Mouse (Mus musculus) MEL (cell line): ENCODE results near the gene Nbas. TPM values are rescaled to one million over a fixed set of nuclear protein-coding genes. Genes with fewer than 3 reads are reported as not detected.

Experiments used
- DNase-seq: peaks from one replicate; pipeline ENCODE4 v3.0.0; 2011; ENCODE audit warnings: low read depth, low spot score
- H3K27ac ChIP-seq: 2 replicates; pipeline ENCODE4 v1.5.1; 2012; ENCODE audit warnings: low read depth, mild to moderate bottlenecking, control low read depth, low read length, moderate library complexity; ENCODE audit not compliant: control insufficient read depth
- H3K27me3 ChIP-seq, 2 experiments: fragments of 150-350 bp in 1 of 2; sonication (generic) in 1 of 2; 2 replicates each; pipeline ENCODE4 v1.6.1; 2012; ENCODE audit warnings: low read length in 2 of 2, mild to moderate bottlenecking in 2 of 2, improper control_type of control experiment in 1 of 2, moderate library complexity in 1 of 2; ENCODE audit not compliant: insufficient read depth in 2 of 2, control insufficient read depth in 1 of 2
- H3K36me3 ChIP-seq, 2 experiments: 2 replicates each; pipeline ENCODE4 v1.6.1; 2012 to 2014; ENCODE audit warnings: low read length in 2 of 2, improper control_type of control experiment in 1 of 2, inconsistent platforms in 1 of 2, mild to moderate bottlenecking in 1 of 2; ENCODE audit not compliant: insufficient read depth in 2 of 2, control insufficient read depth in 1 of 2
- H3K4me1 ChIP-seq, 2 experiments: fragments of 150-350 bp in 1 of 2; sonication (generic) in 1 of 2; 2 replicates each; pipeline ENCODE4 v1.6.1; 2012; ENCODE audit warnings: low read length in 2 of 2, improper control_type of control experiment in 1 of 2, mild to moderate bottlenecking in 1 of 2; ENCODE audit not compliant: insufficient read depth in 2 of 2, control insufficient read depth in 1 of 2
- H3K4me3 ChIP-seq, 2 experiments: fragments of 150-350 bp in 1 of 2; sonication (generic) in 1 of 2; 2 replicates each; pipeline ENCODE4 v1.5.1; 2012; ENCODE audit warnings: low read depth in 2 of 2, low read length in 2 of 2, mild to moderate bottlenecking in 2 of 2, moderate library complexity in 2 of 2, control low read depth in 1 of 2, improper control_type of control experiment in 1 of 2; ENCODE audit not compliant: control insufficient read depth in 1 of 2, insufficient read depth in 1 of 2
- H3K79me2 ChIP-seq: 2 replicates; pipeline ENCODE4 v1.6.1; 2012; ENCODE audit warnings: mild to moderate bottlenecking, low read length, moderate library complexity; ENCODE audit not compliant: control insufficient read depth, poor library complexity, insufficient read depth
- H3K9ac ChIP-seq: 2 replicates; pipeline ENCODE4 v1.6.1; 2012; ENCODE audit warnings: low read depth, mild to moderate bottlenecking, control low read depth, low read length, moderate library complexity; ENCODE audit not compliant: control insufficient read depth, poor library complexity, severe bottlenecking
- H3K9me3 ChIP-seq: fragments of 150-350 bp; sonication (generic); replicated peaks from 2 replicates; pipeline ENCODE4 v1.6.1; 2012; ENCODE audit warnings: mild to moderate bottlenecking, low read length, improper control_type of control experiment, moderate library complexity; ENCODE audit not compliant: insufficient read depth
- CHD1 ChIP-seq: IDR thresholded peaks from 2 replicates; pipeline ENCODE4 v1.6.1; 2012; ENCODE audit warnings: low read depth, mild to moderate bottlenecking, inconsistent platforms, low read length, improper control_type of control experiment
- CHD2 ChIP-seq: IDR thresholded peaks from 2 replicates; pipeline ENCODE4 v1.6.1; 2011; ENCODE audit warnings: low read length, improper control_type of control experiment
- CTCF ChIP-seq, 3 experiments: IDR thresholded peaks in 2 of 3; conservative IDR thresholded peaks in 1 of 3; 2 replicates each; pipeline ENCODE4 v1.5.1; 2011 to 2012; ENCODE audit warnings: low read length in 3 of 3, low read depth in 2 of 3, mild to moderate bottlenecking in 2 of 3, improper control_type of control experiment in 1 of 3, inconsistent platforms in 1 of 3, mixed read lengths in 1 of 3, moderate library complexity in 1 of 3; ENCODE audit not compliant: control insufficient read depth in 1 of 3, insufficient read depth in 1 of 3, poor library complexity in 1 of 3, severe bottlenecking in 1 of 3
- EP300 ChIP-seq, 2 experiments: IDR thresholded peaks; 2 replicates each; pipeline ENCODE4 v1.6.1; 2011; ENCODE audit warnings: improper control_type of control experiment in 2 of 2, low read length in 2 of 2, low read depth in 1 of 2, mild to moderate bottlenecking in 1 of 2
- ETS1 ChIP-seq: IDR thresholded peaks from 2 replicates; pipeline ENCODE4 v1.6.1; 2012; ENCODE audit warnings: low read depth, mild to moderate bottlenecking, inconsistent platforms, low read length, improper control_type of control experiment, moderate library complexity
- GATA1 ChIP-seq: IDR thresholded peaks from 2 replicates; pipeline ENCODE4 v1.6.1; 2011; ENCODE audit warnings: low read depth, low read length, improper control_type of control experiment
- HCFC1 ChIP-seq: IDR thresholded peaks from 2 replicates; pipeline ENCODE4 v1.6.1; 2012; ENCODE audit warnings: low read depth, mild to moderate bottlenecking, inconsistent platforms, low read length, improper control_type of control experiment, moderate library complexity
- JUND ChIP-seq: IDR thresholded peaks from 2 replicates; pipeline ENCODE4 v1.6.1; 2011; ENCODE audit warnings: low read depth, mild to moderate bottlenecking, improper control_type of control experiment, low read length
- MAFK ChIP-seq: IDR thresholded peaks from 2 replicates; pipeline ENCODE4 v1.6.1; 2011; ENCODE audit warnings: low read depth, mild to moderate bottlenecking, low read length, improper control_type of control experiment, borderline replicate concordance
- MAX ChIP-seq: IDR thresholded peaks from 2 replicates; pipeline ENCODE4 v1.6.1; 2011; ENCODE audit warnings: low read length, improper control_type of control experiment
- MEF2A ChIP-seq: IDR thresholded peaks from 2 replicates; pipeline ENCODE4 v1.6.1; 2014; ENCODE audit warnings: low read depth, mild to moderate bottlenecking, inconsistent platforms, low read length, improper control_type of control experiment; ENCODE audit not compliant: poor library complexity, insufficient replicate concordance, severe bottlenecking; ENCODE audit errors: extremely low read depth
- MYB ChIP-seq: IDR thresholded peaks from 2 replicates; pipeline ENCODE4 v1.6.1; 2011; ENCODE audit warnings: mild to moderate bottlenecking, low read depth, low read length, improper control_type of control experiment
- NELFE ChIP-seq: IDR thresholded peaks from 2 replicates; pipeline ENCODE4 v1.6.1; 2011; ENCODE audit warnings: low read depth, low read length, improper control_type of control experiment
- NRF1 ChIP-seq: IDR thresholded peaks from 2 replicates; pipeline ENCODE4 v1.6.1; 2014; ENCODE audit warnings: low read depth, mild to moderate bottlenecking, inconsistent platforms, low read length, improper control_type of control experiment, moderate library complexity; ENCODE audit not compliant: poor library complexity, insufficient read depth, severe bottlenecking
- POLR2A ChIP-seq, 2 experiments: IDR thresholded peaks; 2 replicates each; pipeline ENCODE4 v1.6.1; 2011 to 2012; ENCODE audit warnings: low read length in 2 of 2, mild to moderate bottlenecking in 2 of 2, control low read depth in 1 of 2, improper control_type of control experiment in 1 of 2, low read depth in 1 of 2, moderate library complexity in 1 of 2; ENCODE audit not compliant: control insufficient read depth in 1 of 2, insufficient read depth in 1 of 2, poor library complexity in 1 of 2
- RAD21 ChIP-seq: IDR thresholded peaks from 2 replicates; pipeline ENCODE4 v1.6.1; 2011; ENCODE audit warnings: mild to moderate bottlenecking, low read depth, low read length, improper control_type of control experiment
- RCOR1 ChIP-seq: IDR thresholded peaks from 2 replicates; pipeline ENCODE4 v1.6.1; 2012; ENCODE audit warnings: low read depth, mild to moderate bottlenecking, inconsistent platforms, low read length, improper control_type of control experiment
- TAL1 ChIP-seq: IDR thresholded peaks from 2 replicates; pipeline ENCODE4 v1.6.1; 2012; ENCODE audit warnings: mild to moderate bottlenecking, inconsistent platforms, low read length, moderate library complexity, mixed read lengths
- TBP ChIP-seq: IDR thresholded peaks from 2 replicates; pipeline ENCODE4 v1.8.0; 2011; ENCODE audit warnings: low read depth, low read length, improper control_type of control experiment
- USF2 ChIP-seq, 2 experiments: IDR thresholded peaks; 2 replicates each; pipeline ENCODE4 v1.6.1; 2011 to 2012; ENCODE audit warnings: improper control_type of control experiment in 2 of 2, low read length in 2 of 2, borderline replicate concordance in 1 of 2, inconsistent platforms in 1 of 2, low read depth in 1 of 2, mild to moderate bottlenecking in 1 of 2; ENCODE audit not compliant: insufficient read depth in 1 of 2
- ZKSCAN1 ChIP-seq: IDR thresholded peaks from 2 replicates; pipeline ENCODE4 v1.6.1; 2012; ENCODE audit warnings: low read depth, mild to moderate bottlenecking, inconsistent platforms, low read length, improper control_type of control experiment, moderate library complexity
- polyA plus RNA-seq, 2 experiments: library from polyadenylated mRNA; stranded (reverse) in 1 of 2; unstranded in 1 of 2; fragments of >175 nt in 1 of 2; fragments of >200 nt in 1 of 2; gene quantifications; 2 replicates each; pipeline versions ENCODE4 v1.2.1 to v1.2.4; 2012; ENCODE audit warnings: low replicate concordance in 2 of 2, low read depth in 1 of 2; ENCODE audit not compliant: insufficient read length in 2 of 2, insufficient read depth in 1 of 2, missing spikeins in 1 of 2
- total RNA-seq: library from RNA; depleted of rRNA; stranded (reverse); fragments of 300-350 nt; gene quantifications from 2 replicates; pipeline ENCODE4 v1.2.3, GENCODE M21; 2012

The Nbas gene
- total and polyA plus RNA-seq, 3 experiments = 24.2 to 25.7 TPM; not detected in 1

GRCm38 (mm10) chr12:13465554-13465953 lies 196.6 kb downstream of the Nbas start:
- Histone ChIP-seq H3K4me3 (no peak overlapping the region), H3K4me1 (no peaks in the 10 kb centered on the region), H3K79me2 (no peaks in the 10 kb centered on the region), H3K27me3 (no peaks in the 10 kb centered on the region), H3K9ac (no peak overlapping the region), H3K27ac (no peak overlapping the region), H3K9me3 (no peaks in the 10 kb centered on the region), H3K36me3 (no peaks in the 10 kb centered on the region)
- TF ChIP-seq USF2 (IDR thresholded peaks at IDR 0.05; ENCODE audit: borderline replicate concordance in 1 of 2, insufficient read depth in 1 of 2, low read depth in 1 of 2, low read length in 2 of 2) (no peak), MYB (no peak), CTCF (IDR thresholded peaks at IDR 0.05 in 2 of 3, conservative IDR thresholded peaks at IDR 0.05 in 1 of 3; ENCODE audit: control insufficient read depth in 1 of 3, insufficient read depth in 1 of 3, low read depth in 2 of 3, low read length in 3 of 3, poor library complexity in 1 of 3, severe bottlenecking in 1 of 3) (no peak), MEF2A (no peak), NRF1 (no peak), JUND (no peak), HCFC1 (no peak), TAL1 (no peak), RAD21 (no peak), NELFE (no peak), ETS1 (no peak), GATA1 (no peak), MAX (no peak)
- DNase-seq = no peak

- Histone ChIP-seq H3K4me3 (no peak overlapping the region), H3K9me3 (no peaks in the 10 kb centered on the region), H3K4me1 (no peaks in the 10 kb centered on the region), H3K27me3 (no peaks in the 10 kb centered on the region), H3K79me2 (no peaks in the 10 kb centered on the region), H3K9ac (no peak overlapping the region), H3K36me3 (no peaks in the 10 kb centered on the region; a peak in 1 of 4 replicates), H3K27ac (no peak overlapping the region)
- DNase-seq = no peak
- TF ChIP-seq ZKSCAN1 (no peak), CHD1 (no peak), EP300 (IDR thresholded peaks at IDR 0.05; ENCODE audit: low read depth in 1 of 2, low read length in 2 of 2) (no peak), TBP (no peak), CTCF (IDR thresholded peaks at IDR 0.05 in 2 of 3, conservative IDR thresholded peaks at IDR 0.05 in 1 of 3; ENCODE audit: control insufficient read depth in 1 of 3, insufficient read depth in 1 of 3, low read depth in 2 of 3, low read length in 3 of 3, poor library complexity in 1 of 3, severe bottlenecking in 1 of 3) (no peak), POLR2A (IDR thresholded peaks at IDR 0.05; ENCODE audit: control insufficient read depth in 1 of 2, insufficient read depth in 1 of 2, low read depth in 1 of 2, low read length in 2 of 2, poor library complexity in 1 of 2) (no peak), MEF2A (no peak), CHD2 (no peak), RCOR1 (no peak), MAFK (no peak)
These were observed 205.9 kb downstream of the Nbas start for GRCm38 (mm10) chr12:13474881-13475280.
